7 mouse cellular contexts compared by ENCODE assay signal in genomic region chr1:80106269-80106668, GRCm38 (mm10).
A peak's percentile ranks its signal among the peaks of the same experiment; 100 is the strongest.
DNase-seq lines count a peak whose midpoint lies in the region; ATAC-seq and TF ChIP-seq lines count a peak whose summit lies in the region.

No protein-coding gene starts in this region.

- no peak for ATAC-seq in kidney, embryonic 14.5 days (ENCODE audit: low FRiP score, low TSS enrichment)
- peak; percentile 57; the same call in 1 of the 2 replicates for ATAC-seq in forebrain, embryonic 16.5 days
- peak; percentile 41; the same call in 1 of the 2 replicates for ATAC-seq in lung, embryonic 16.5 days (ENCODE audit: low read depth)

- H3K36me3 ChIP-seq in kidney, adult 2 months (ENCODE audit: control insufficient read depth, insufficient read depth, low read length), result no peaks in the 10 kb centered on the region
- no peaks in the 10 kb centered on the region for H3K36me3 ChIP-seq in kidney, embryonic 14.5 days (ENCODE audit: control insufficient read depth, insufficient read depth, low read length)
- no peaks in the 10 kb centered on the region for H3K36me3 ChIP-seq in forebrain, embryonic 16.5 days (ENCODE audit: control insufficient read depth, insufficient read depth)
- H3K36me3 ChIP-seq in lung, embryonic 16.5 days (ENCODE audit: control insufficient read depth, insufficient read depth, low read length), result no peaks in the 10 kb centered on the region

- no peak overlapping the region for H3K9ac ChIP-seq in kidney, embryonic 14.5 days (ENCODE audit: low read depth, low read length)
- H3K9ac ChIP-seq in forebrain, embryonic 16.5 days (replicated peaks; ENCODE audit: low read depth, low read length), result no peak overlapping the region
- no peak overlapping the region for H3K9ac ChIP-seq in lung, embryonic 16.5 days (ENCODE audit: low read length)

- no peak for TF ChIP-seq CTCF in kidney, adult 2 months (conservative IDR thresholded peaks at IDR 0.05; ENCODE audit: insufficient read depth, insufficient read length, low read depth, low read length)

- H3K4me3 ChIP-seq in kidney, adult 2 months (ENCODE audit: insufficient read depth, low read depth, low read length), result no peak overlapping the region
- no peak overlapping the region for H3K4me3 ChIP-seq in kidney, embryonic 14.5 days (ENCODE audit: low read length)
- no peak overlapping the region for H3K4me3 ChIP-seq in forebrain, embryonic 16.5 days (replicated peaks; ENCODE audit: low read length)
- H3K4me3 ChIP-seq in lung, embryonic 16.5 days (ENCODE audit: low read length), result no peak overlapping the region

- H3K27ac ChIP-seq in kidney, adult 2 months (ENCODE audit: insufficient read depth, low read depth, low read length), result no peak overlapping the region
- H3K27ac ChIP-seq in kidney, embryonic 14.5 days (ENCODE audit: low read depth, low read length), result no peak overlapping the region
- no peak overlapping the region for H3K27ac ChIP-seq in forebrain, embryonic 16.5 days (ENCODE audit: low read length)
- no peak overlapping the region for H3K27ac ChIP-seq in lung, embryonic 16.5 days (ENCODE audit: low read length)

- H3K4me1 ChIP-seq in kidney, adult 2 months (ENCODE audit: control insufficient read depth, insufficient read depth, low read length), result no peaks in the 10 kb centered on the region
- H3K4me1 ChIP-seq in kidney, embryonic 14.5 days (ENCODE audit: control insufficient read depth, insufficient read depth, low read length), result no peaks in the 10 kb centered on the region
- no peaks in the 10 kb centered on the region for H3K4me1 ChIP-seq in forebrain, embryonic 16.5 days (replicated peaks; ENCODE audit: control insufficient read depth, insufficient read depth, low read length)
- no peaks in the 10 kb centered on the region for H3K4me1 ChIP-seq in lung, embryonic 16.5 days (replicated peaks; ENCODE audit: control insufficient read depth, insufficient read depth, low read length)

- 51% methylated on average over 2 of the region's 2 CpGs for WGBS in kidney, adult 2 months
- 75% methylated on average over 2 of the region's 2 CpGs for WGBS in kidney, embryonic 14.5 days
- WGBS in forebrain, embryonic 16.5 days, result 69% methylated on average over 2 of the region's 2 CpGs
- WGBS in lung, embryonic 16.5 days, result 44% methylated on average over 2 of the region's 2 CpGs

- DNase-seq in kidney, adult 2 months, result peak; percentile 46
- peak; percentile 36 for DNase-seq in 416B (ENCODE audit: low read depth)
- peak; percentile 8 for DNase-seq in CD4-positive helper T cell, adult 2 months (ENCODE audit: low read depth, low spot score)
- no peak for DNase-seq in gastrocnemius, postnatal 10 days

- H3K27me3 ChIP-seq in kidney, adult 2 months (replicated peaks; ENCODE audit: control insufficient read depth, insufficient read depth, low read length), result no peaks in the 10 kb centered on the region
- H3K27me3 ChIP-seq in kidney, embryonic 14.5 days (ENCODE audit: control insufficient read depth, insufficient read depth, low read length), result no peaks in the 10 kb centered on the region
- no peaks in the 10 kb centered on the region for H3K27me3 ChIP-seq in forebrain, embryonic 16.5 days (replicated peaks; ENCODE audit: control insufficient read depth, insufficient read depth, low read length)
- no peaks in the 10 kb centered on the region for H3K27me3 ChIP-seq in lung, embryonic 16.5 days (ENCODE audit: control insufficient read depth, insufficient read depth, low read depth, low read length)

- no peak overlapping the region for H3K4me2 ChIP-seq in kidney, embryonic 14.5 days (replicated peaks; ENCODE audit: low read depth, low read length)
- H3K4me2 ChIP-seq in forebrain, embryonic 16.5 days (ENCODE audit: low read length), result no peak overlapping the region
- no peak overlapping the region for H3K4me2 ChIP-seq in lung, embryonic 16.5 days (ENCODE audit: low read depth, low read length)

- no peak for TF ChIP-seq POLR2A in kidney, adult 2 months (IDR thresholded peaks at IDR 0.05; ENCODE audit: low read depth, low read length)

- H3K9me3 ChIP-seq in kidney, embryonic 14.5 days (ENCODE audit: control insufficient read depth, low read length), result no peaks in the 10 kb centered on the region
- H3K9me3 ChIP-seq in forebrain, embryonic 16.5 days (ENCODE audit: control insufficient read depth, low read length), result no peaks in the 10 kb centered on the region
- H3K9me3 ChIP-seq in lung, embryonic 16.5 days (ENCODE audit: control insufficient read depth, low read length), result no peaks in the 10 kb centered on the region
